Mouse (Mus musculus) c-Kit-positive CD71-negative TER-119-negative erythroid progenitor cells, embryonic 14.5 days (primary cell): ENCODE data around the gene Gm21750.
"Not testable (repeated sequence)": the region's sequence is repeated elsewhere in the genome, so short reads cannot be mapped to it uniquely, and the experiment has no call there.

Experiments
- DNase-seq: peaks from one replicate; pipeline ENCODE4 v3.0.0-alpha.2; 2013; ENCODE audit warnings: low read depth

Gene Gm21750

GRCm38 (mm10) chr14:73660925-73661324, at the start of gene Gm21750:
Gene Gm21750, plus strand, starts transcription at chr14:73661225.
- not testable (repeated sequence) for DNase-seq

- not testable (repeated sequence) for DNase-seq
Measured at GRCm38 (mm10) chr14:73614961-73615360, 46.1 kb upstream of the Gm21750 start.

GRCm38 (mm10) chr14:73620880-73621279, 40.1 kb upstream of the Gm21750 start:
- DNase-seq, result no peak

GRCm38 (mm10) chr14:73622988-73623387, 38.0 kb upstream of the Gm21750 start:
- no peak for DNase-seq

- DNase-seq, result no peak
Measured at GRCm38 (mm10) chr14:73625469-73625868, 35.6 kb upstream of the Gm21750 start.

GRCm38 (mm10) chr14:73631511-73631910, 29.5 kb upstream of the Gm21750 start:
- DNase-seq, result no peak

- no peak for DNase-seq
Measured at GRCm38 (mm10) chr14:73632648-73633263, 28.3 kb upstream of the Gm21750 start.

- no peak for DNase-seq
Measured at GRCm38 (mm10) chr14:73634356-73634755, 26.7 kb upstream of the Gm21750 start.

- peak; percentile 18 for DNase-seq
Measured at GRCm38 (mm10) chr14:73637460-73637859, 23.6 kb upstream of the Gm21750 start.

GRCm38 (mm10) chr14:73650179-73650578, 10.8 kb upstream of the Gm21750 start:
- DNase-seq, result no peak

- no peak for DNase-seq
Measured at GRCm38 (mm10) chr14:73670091-73670490, 9.1 kb downstream of the Gm21750 start.

GRCm38 (mm10) chr14:73687726-73688125, 26.7 kb downstream of the Gm21750 start:
- DNase-seq, result no peak

GRCm38 (mm10) chr14:73688427-73688826, 27.4 kb downstream of the Gm21750 start:
- no peak for DNase-seq

- no peak for DNase-seq
Measured at GRCm38 (mm10) chr14:73700256-73700655, 39.2 kb downstream of the Gm21750 start.

- DNase-seq, result no peak
Measured at GRCm38 (mm10) chr14:73709412-73710110, 48.5 kb downstream of the Gm21750 start.
